Mouse (Mus musculus) 3134 (cell line): ENCODE measurements around the gene Btbd11.
"Not testable (repeated sequence)": the region's sequence is repeated elsewhere in the genome, so short reads cannot be mapped to it uniquely, and the experiment has no call there.

Experiments used
- DNase-seq: peaks from one replicate; pipeline ENCODE4 v3.0.0-alpha.2; 2011; ENCODE audit warnings: low spot score; ENCODE audit not compliant: insufficient read length; ENCODE audit errors: extremely low read depth

The Btbd11 gene

DNA sequence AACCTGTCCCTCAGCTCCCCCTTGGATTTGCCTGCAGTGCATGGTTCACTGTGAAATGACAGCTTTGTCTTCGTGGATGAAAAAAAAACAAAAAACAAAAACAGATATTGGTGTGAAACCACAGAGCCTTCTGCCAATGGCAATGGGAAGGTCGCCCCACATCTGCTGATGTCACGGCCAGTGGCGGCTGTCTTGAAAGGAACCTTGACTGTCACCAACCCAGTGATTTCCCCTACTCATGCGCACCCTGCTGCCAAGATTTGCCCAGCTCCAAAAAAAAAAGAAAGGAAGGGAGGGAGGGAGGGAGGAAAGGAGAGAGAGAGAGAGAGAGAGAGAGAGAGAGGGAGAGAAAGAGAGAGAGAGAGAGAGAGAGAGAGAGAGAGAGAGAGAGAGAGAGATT, 251.5 kb downstream of the Btbd11 start:
- peak; percentile 48 for DNase-seq

DNA sequence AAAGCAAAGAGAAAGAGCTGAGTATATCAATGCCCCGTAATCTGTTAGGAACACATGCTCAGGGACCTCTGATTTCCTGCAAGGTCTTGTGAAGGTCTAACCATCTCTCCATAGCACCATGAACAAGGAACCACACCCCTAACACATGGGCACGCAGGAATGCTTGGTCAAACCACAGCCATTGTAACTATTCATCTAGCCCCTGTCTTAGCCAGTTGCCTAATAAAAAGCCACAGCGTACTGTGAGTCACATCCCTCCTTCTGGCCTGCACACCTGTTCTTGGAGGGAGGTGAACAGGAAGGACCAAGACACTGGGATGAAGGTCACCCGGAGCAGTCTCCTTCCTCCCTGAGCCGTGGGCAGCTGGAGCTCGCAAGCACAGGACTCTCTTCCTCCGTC, 253.0 kb downstream of the Btbd11 start:
- peak; percentile 78 for DNase-seq

DNA sequence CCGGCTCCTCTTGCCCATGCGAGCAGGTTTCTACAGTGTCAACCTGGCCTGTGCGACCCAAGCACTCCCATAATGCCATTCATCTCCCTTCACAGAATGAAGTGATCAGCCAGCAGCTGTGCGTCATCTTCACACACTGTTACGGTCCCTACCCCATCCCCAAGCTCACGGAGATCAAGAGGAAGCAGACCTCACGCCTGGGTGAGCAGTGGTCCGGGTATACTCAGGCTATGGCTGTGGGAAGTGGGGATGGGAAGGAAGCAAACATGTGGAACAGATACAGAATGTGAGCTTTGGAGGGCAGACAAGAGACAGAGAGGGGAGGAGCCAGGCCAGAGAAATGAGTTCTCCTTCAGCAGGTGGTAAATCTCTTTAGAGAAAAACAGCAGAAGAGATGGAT, 253.8 kb downstream of the Btbd11 start:
- no peak for DNase-seq

DNA sequence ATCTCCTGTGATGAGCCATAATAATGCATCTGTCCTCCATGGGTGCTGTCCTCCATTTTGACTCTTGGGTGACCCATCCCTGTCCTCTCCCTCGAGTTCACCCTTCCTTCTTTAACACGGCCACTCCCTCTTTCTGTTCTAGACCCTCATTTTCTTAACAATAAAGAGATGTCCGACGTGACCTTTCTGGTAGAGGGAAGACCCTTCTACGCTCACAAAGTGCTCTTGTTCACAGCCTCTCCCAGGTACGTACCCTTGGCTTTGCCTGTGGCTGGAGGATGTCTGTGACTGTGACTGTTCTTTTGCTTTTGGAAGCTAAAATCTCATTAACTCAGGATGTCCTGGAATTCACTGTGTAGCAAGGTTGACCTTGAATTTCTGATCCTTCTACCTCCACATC, 258.7 kb downstream of the Btbd11 start:
- no peak for DNase-seq

DNA sequence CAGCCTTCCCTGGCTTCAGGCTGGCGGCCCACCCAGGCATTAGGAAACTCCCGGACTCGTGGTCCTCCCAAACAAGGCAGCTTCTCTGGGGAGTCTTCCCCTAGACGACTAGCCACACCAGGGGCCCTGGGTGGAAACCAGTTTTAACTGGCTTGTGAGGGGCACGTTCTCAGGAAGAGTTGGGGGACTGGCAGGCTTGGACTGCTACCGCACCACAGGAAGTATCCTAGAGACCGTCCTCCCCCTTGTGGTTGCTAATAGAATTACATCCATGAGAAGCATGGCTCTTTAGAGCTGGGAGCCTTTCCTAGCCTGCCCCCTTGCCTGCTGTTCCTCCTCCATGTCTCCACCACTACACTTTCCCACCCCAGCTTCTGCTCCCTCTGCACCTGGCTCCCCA, 265.1 kb downstream of the Btbd11 start:
- peak; percentile 33 for DNase-seq

DNA sequence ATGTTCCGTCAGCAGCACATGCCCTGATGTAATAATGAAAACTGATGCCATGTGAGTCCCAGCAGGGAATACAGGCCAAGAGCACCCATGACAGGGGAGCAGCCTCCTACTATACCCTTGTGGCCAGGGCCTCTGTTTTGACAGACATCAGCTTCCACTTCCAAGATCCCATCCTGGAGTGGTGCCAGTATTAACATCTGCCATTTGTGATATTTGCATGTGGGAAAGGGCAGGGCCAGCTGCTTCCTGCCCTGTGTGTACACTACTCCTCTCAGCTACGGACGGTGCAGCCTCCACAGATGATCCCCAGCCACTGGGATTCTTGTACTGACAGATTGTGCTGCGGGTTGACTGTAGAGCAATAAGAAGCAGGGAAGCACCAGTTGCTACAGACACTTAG, 269.3 kb downstream of the Btbd11 start:
- DNase-seq = no peak

DNA sequence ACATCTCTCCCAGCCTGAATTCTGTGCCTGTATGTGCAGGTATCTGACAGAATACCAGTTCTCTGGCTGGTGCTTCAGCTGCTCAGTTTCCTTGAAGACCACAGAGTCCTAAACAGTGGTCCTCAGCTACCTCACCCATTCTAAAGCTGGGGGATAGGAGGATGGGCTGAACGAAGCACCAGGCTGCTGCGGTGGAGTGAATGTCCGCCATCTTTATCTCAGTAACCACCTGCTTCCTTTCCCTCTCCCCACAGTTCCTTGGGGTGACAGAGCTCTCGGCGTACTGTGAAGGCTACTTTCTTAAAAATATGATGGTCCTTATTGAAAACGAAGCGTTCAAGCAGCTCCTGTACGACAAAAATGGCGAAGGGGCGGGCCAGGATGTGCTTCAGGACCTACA, 271.3 kb downstream of the Btbd11 start:
- no peak for DNase-seq

DNA sequence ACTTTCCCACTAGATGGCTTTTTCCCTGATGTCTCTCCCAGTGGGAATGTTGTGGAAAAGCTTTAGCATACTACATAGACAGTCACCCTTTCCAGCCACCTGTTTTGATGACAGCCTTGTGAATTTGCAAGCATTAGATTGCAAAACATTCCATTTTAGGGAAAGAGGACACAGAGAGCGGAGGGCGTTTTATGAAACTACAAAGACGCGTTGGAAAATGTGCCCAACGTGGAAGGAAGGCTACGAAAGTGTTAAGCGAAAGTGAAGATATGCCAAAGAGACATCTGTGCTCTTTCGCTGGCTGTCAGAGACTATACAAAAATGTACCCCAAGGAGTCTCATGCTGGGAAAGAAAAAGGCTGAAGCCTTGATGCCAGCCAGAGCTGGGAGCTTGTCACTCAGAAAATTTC, 286.9 kb downstream of the Btbd11 start:
- DNase-seq = no peak

DNA sequence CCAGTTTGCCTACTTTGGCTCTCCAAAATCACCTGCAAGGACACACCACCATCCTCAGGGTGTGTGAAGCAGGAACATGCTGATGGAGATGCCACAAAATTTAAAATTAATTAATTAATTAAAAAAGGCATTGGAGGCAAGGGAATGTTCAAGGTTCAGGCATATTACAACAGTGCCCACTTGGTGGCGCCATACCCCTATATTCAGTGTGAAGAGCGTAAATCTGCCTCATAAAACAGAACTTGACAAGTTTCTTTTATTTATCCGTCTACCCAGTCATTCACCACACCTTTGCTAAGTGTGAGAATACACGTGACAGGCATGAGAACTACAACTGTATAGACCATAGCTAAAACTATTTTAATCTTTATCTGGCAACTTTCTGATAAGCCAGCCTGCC, 292.0 kb downstream of the Btbd11 start:
- DNase-seq = peak; percentile 10

DNA sequence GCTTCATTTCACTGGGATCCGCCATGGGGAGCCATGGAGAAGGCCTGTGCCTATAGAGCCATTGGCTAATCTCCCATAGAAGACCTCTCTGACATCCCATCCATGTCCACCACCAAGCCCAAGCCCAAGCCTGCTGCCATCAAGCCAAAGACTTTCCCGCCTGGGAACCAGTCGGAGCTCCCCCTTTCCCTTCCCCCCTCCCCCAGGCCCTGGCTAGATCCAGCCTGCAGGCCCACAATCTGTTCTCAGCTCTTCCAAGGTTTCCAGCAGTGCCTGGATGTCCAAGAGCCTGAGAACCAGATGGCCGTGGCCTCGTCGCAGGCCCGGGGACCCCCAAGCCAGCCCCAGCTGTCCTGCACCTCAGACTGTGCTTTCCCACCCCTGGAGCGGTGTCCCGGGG, 295.8 kb downstream of the Btbd11 start:
- DNase-seq = no peak

DNA sequence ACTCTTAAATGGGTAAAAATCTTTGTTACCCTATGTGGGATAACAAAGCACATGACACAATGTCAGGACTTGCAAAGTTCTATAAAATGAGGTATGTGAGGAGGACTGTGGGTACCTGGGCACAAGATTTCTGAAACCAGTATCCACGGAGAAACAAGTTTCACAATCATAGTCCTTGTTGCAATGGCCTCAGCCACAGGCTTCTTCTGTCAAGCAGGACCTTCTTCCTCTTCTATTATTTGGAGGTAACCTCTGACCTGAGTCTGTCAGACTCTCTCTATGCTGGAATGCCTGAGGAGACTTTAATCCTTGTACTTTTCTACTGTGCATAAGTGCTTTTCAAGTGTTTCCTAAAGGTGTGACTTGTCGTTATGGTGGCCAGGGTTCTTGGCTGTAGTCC, 307.8 kb downstream of the Btbd11 start:
- not testable (repeated sequence) for DNase-seq

DNA sequence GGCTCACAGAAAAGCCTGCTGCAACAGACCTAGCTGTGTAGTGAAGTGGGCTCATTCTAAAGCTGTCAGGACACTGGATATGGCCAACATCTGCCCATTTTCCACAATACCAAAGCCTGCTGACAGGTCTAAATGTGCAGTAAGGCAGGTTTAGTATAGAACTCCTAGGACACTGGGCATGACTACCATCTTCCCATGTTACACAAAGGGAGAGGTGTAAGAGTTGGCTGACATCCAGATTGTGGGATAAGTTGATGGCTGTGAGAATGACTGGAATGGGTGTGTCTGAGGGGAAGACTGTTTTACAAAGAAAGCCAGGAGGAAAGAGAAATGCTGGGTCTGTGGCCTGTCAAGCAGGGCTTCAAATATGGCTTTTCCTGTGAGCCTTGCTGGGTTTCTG, 313.1 kb downstream of the Btbd11 start:
- DNase-seq = no peak

DNA sequence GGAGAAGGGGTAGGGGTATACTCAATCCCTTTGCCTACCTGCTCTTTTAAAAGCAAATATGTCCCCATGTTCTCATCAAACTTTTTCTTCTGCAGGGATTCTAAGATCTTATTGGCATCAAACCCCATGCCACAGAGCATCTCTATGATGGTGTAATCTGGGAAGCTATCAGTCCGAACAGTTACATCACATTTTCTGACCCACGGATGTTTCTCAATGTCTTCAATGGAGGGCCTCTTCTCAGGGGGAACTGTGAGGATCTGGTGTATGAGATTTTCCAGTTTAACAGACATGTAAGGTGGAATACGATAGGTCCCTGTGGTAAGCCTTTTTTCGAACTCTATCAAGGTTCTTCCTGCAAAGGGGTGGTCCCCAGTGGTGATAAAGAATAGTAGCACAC, 323.2 kb downstream of the Btbd11 start:
- DNase-seq = not testable (repeated sequence)
